Mouse (Mus musculus) megakaryocyte, adult 5-6 weeks (primary cell): ENCODE data around the gene Ghrl. TPM values are rescaled to one million over a fixed set of nuclear protein-coding genes. Genes with fewer than 3 reads are reported as not detected.

Experiments used
- ATAC-seq: 2 replicates; pipeline ENCODE4 v1.8.0; 2016; ENCODE audit warnings: mild to moderate bottlenecking, inconsistent platforms; ENCODE audit not compliant: poor library complexity, severe bottlenecking
- total RNA-seq, 2 experiments: library from RNA; stranded (forward) in 1 of 2; stranded (reverse) in 1 of 2; fragments of 153-499, 151-499 nt in 1 of 2; fragments of 221-1000, 200-1000 nt in 1 of 2; gene quantifications; 2 replicates each; pipeline versions ENCODE4 v1.2.3 to v1.2.4; 2015 to 2017

Gene Ghrl
- total RNA-seq, 2 experiments from 2014 or later, result 0.26 to 1.1 TPM

GRCm38 (mm10) chr6:113697222-113698205 is 22.2 kb downstream of the Ghrl start:
- ATAC-seq, result peak; percentile 5; the same call in 1 of the 2 replicates

GRCm38 (mm10) chr6:113696582-113697221 is 23.0 kb downstream of the Ghrl start, which contains the start of gene Tatdn2:
TSS of gene Tatdn2 (plus strand) at chr6:113697050.
- peak; percentile 85 for ATAC-seq

GRCm38 (mm10) chr6:113695766-113696355 is 23.8 kb downstream of the Ghrl start:
- no peak for ATAC-seq

- ATAC-seq, result no peak
Measured at GRCm38 (mm10) chr6:113695203-113695602, 24.5 kb downstream of the Ghrl start.

- no peak for ATAC-seq
Measured at GRCm38 (mm10) chr6:113693377-113693776, 26.3 kb downstream of the Ghrl start.

- peak; percentile 16 for ATAC-seq
Measured at GRCm38 (mm10) chr6:113692661-113693133, 27.0 kb downstream of the Ghrl start.

- ATAC-seq, result peak; percentile 64
Measured at GRCm38 (mm10) chr6:113691084-113691462, 28.6 kb downstream of the Ghrl start.

GRCm38 (mm10) chr6:113690400-113691083 is 29.1 kb downstream of the Ghrl start:
- ATAC-seq, result peak; percentile 39

- ATAC-seq, result no peak
Measured at GRCm38 (mm10) chr6:113690008-113690399, 29.7 kb downstream of the Ghrl start.

GRCm38 (mm10) chr6:113686551-113687125 is 33.0 kb downstream of the Ghrl start:
- ATAC-seq, result no peak

GRCm38 (mm10) chr6:113683081-113683825 is 36.4 kb downstream of the Ghrl start:
- no peak for ATAC-seq

GRCm38 (mm10) chr6:113681271-113681670 is 38.4 kb downstream of the Ghrl start:
- ATAC-seq, result peak; percentile 79

GRCm38 (mm10) chr6:113679993-113680566 is 39.6 kb downstream of the Ghrl start:
- peak; percentile 31 for ATAC-seq

GRCm38 (mm10) chr6:113678246-113679012 is 41.3 kb downstream of the Ghrl start:
- no peak for ATAC-seq

GRCm38 (mm10) chr6:113677070-113677734 is 42.5 kb downstream of the Ghrl start:
- peak; percentile 79 for ATAC-seq

- ATAC-seq, result no peak
Measured at GRCm38 (mm10) chr6:113675991-113676390, 43.7 kb downstream of the Ghrl start.

GRCm38 (mm10) chr6:113675234-113675633 is 44.4 kb downstream of the Ghrl start:
- no peak for ATAC-seq

- peak; percentile 28 for ATAC-seq
Measured at GRCm38 (mm10) chr6:113672989-113673388, 46.7 kb downstream of the Ghrl start.
